Mouse (Mus musculus) E14TG2a.4 (cell line): ENCODE data around the gene Plppr4.

Experiments used
- H3K27me3 ChIP-seq: 2 replicates; pipeline ENCODE4 v1.6.1; 2014; ENCODE audit warnings: low read length, control low read depth; ENCODE audit not compliant: insufficient read depth
- H3K36me3 ChIP-seq: 2 replicates; pipeline ENCODE4 v1.6.1; 2014; ENCODE audit warnings: low read length, control low read depth; ENCODE audit not compliant: insufficient read depth
- H3K4me1 ChIP-seq: replicated peaks from 2 replicates; pipeline ENCODE4 v1.6.1; 2014; ENCODE audit warnings: low read depth, low read length, control low read depth
- H3K4me3 ChIP-seq: replicated peaks from 2 replicates; pipeline ENCODE4 v1.5.1; 2014; ENCODE audit warnings: mild to moderate bottlenecking, low read length
- H3K9me3 ChIP-seq: 2 replicates; pipeline ENCODE4 v1.6.1; 2014; ENCODE audit warnings: low read length, control low read depth
- CTCF ChIP-seq: conservative IDR thresholded peaks from 2 replicates; pipeline ENCODE4 v1.5.1; 2014; ENCODE audit warnings: low read length
- NANOG ChIP-seq: IDR thresholded peaks from 2 replicates; pipeline ENCODE4 v1.6.1; 2014; ENCODE audit warnings: borderline replicate concordance, low read length, mixed read lengths
- POU5F1 ChIP-seq: IDR thresholded peaks from 2 replicates; pipeline ENCODE4 v1.6.1; 2014; ENCODE audit warnings: low read length, borderline replicate concordance

The Plppr4 gene

GRCm38 (mm10) chr3:117360528-117360927 is at the start of gene Plppr4:
TSS of gene Plppr4 (minus strand) at chr3:117360876.
- Histone ChIP-seq H3K9me3 (no peaks in the 10 kb centered on the region), H3K27me3 (peaks cover 29% of the 10 kb centered on the region), H3K36me3 (no peaks in the 10 kb centered on the region), H3K4me1 (peaks cover 9% of the 10 kb centered on the region), H3K4me3 (peak within 1 kb of the TSS; percentile 74)
- TF ChIP-seq CTCF (no peak), NANOG (no peak), POU5F1 (no peak)

GRCm38 (mm10) chr3:117405821-117406220 is 45.1 kb upstream of the Plppr4 start:
- Histone ChIP-seq H3K4me1 (no peaks in the 10 kb centered on the region), H3K9me3 (peaks cover 6% of the 10 kb centered on the region), H3K36me3 (no peaks in the 10 kb centered on the region), H3K4me3 (no peak overlapping the region), H3K27me3 (no peaks in the 10 kb centered on the region)
- TF ChIP-seq NANOG (no peak), POU5F1 (no peak), CTCF (no peak)

DNA sequence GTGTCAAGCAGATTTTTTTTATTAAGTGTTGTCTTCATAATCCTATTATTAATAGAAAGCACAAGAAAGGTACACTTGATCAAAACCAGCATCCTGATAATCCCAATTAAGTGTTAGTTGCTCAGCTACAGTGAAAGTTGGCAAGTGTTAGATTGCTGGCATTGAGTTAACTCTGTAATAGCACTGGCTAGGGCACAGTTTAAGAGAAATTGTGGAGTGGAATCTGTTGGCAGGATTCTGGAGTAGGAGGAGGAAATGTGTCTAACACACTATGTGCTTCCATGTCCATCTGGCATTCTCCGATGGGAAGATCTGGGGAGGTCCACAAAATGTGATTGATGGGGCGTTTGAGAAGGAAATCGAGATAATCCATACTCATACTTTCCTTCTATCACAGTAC is 43.1 kb upstream of the Plppr4 start:
- Histone ChIP-seq H3K9me3 (peaks cover 3% of the 10 kb centered on the region), H3K4me3 (no peak overlapping the region), H3K4me1 (no peaks in the 10 kb centered on the region), H3K36me3 (no peaks in the 10 kb centered on the region), H3K27me3 (no peaks in the 10 kb centered on the region)
- TF ChIP-seq CTCF (no peak), POU5F1 (no peak), NANOG (no peak)

GRCm38 (mm10) chr3:117366041-117366440 is 5.4 kb upstream of the Plppr4 start:
- no peaks in the 10 kb centered on the region for H3K36me3 ChIP-seq
- 0 out of 2 replicates have a peak, but pooled peaks cover 3% of the 10 kb centered on the region for H3K9me3 ChIP-seq
- TF ChIP-seq POU5F1: no peak
- no peak for TF ChIP-seq NANOG
- TF ChIP-seq CTCF: no peak
- no peak overlapping the region for H3K4me3 ChIP-seq
- H3K27me3 ChIP-seq: peaks cover 3% of the 10 kb centered on the region
- H3K4me1 ChIP-seq: no peaks in the 10 kb centered on the region

DNA sequence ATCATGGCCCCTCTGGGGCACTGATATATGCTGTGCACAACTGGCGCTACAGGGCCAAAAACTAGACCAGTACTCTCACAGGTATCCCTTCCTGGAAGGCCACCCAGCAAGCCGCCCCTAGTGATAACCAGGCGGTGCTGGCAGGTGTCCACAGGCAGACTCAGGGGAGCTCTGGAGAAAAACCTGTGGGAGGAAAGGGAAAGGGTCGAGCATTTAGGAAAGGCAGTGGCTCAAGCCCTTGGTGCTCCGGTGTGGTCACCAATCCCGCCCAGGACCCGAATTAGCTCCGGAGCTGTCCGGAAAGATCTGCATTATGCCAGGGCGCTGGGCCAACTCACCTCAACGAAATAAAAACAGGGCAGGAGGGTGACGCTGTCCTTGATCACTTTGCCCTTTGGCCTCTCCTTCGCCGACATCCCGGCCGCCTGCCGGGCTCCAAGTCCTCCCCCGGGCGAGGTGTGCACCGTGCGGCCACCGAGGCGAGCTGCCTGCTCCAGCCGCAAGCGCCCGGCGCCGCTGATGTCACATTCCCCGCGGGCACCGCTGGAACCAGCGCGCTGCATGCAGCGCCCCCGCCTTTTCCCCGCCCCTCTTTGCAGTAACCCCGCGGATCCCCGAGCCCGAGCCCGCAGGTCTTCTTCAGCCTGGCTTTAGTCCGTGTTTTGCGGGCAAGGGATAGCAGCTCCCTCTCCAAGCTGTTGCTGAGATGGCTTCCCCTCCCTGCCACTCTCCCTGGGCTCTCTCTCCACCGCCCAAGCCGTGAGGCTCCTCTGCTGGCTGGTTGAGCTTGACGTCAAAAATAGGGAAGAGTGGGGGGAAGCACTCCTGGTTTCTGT is 772 bp downstream of the Plppr4 start:
- H3K4me3 ChIP-seq: peak overlapping the region; percentile 74

GRCm38 (mm10) chr3:117358981-117359628 is 1.6 kb downstream of the Plppr4 start:
- Histone ChIP-seq H3K4me1 (peaks cover 9% of the 10 kb centered on the region), H3K36me3 (no peaks in the 10 kb centered on the region), H3K4me3 (no peak overlapping the region), H3K27me3 (peaks cover 29% of the 10 kb centered on the region), H3K9me3 (no peaks in the 10 kb centered on the region)
- TF ChIP-seq POU5F1: no peak
- TF ChIP-seq NANOG: no peak
- TF ChIP-seq CTCF: no peak

More for the DNA sequence above, 772 bp downstream of the Plppr4 start:
- TF ChIP-seq NANOG: no peak
- Histone ChIP-seq H3K9me3 (no peaks in the 10 kb centered on the region), H3K27me3 (peaks cover 29% of the 10 kb centered on the region), H3K4me1 (peaks cover 9% of the 10 kb centered on the region), H3K36me3 (no peaks in the 10 kb centered on the region)

- Histone ChIP-seq H3K9me3 (no peaks in the 10 kb centered on the region), H3K4me1 (peaks cover 9% of the 10 kb centered on the region), H3K36me3 (no peaks in the 10 kb centered on the region), H3K27me3 (peaks cover 29% of the 10 kb centered on the region), H3K4me3 (no peak overlapping the region)
- TF ChIP-seq CTCF: no peak
- no peak for TF ChIP-seq POU5F1
- TF ChIP-seq NANOG: no peak
Measured at GRCm38 (mm10) chr3:117357367-117357766, 3.3 kb downstream of the Plppr4 start.

- no peaks in the 10 kb centered on the region for H3K4me1 ChIP-seq
- no peak for TF ChIP-seq NANOG
- H3K4me3 ChIP-seq: no peak overlapping the region
- no peaks in the 10 kb centered on the region for H3K36me3 ChIP-seq
- peaks cover 7% of the 10 kb centered on the region for H3K27me3 ChIP-seq
- H3K9me3 ChIP-seq: no peaks in the 10 kb centered on the region
Measured at GRCm38 (mm10) chr3:117353940-117354339, 6.7 kb downstream of the Plppr4 start.

DNA sequence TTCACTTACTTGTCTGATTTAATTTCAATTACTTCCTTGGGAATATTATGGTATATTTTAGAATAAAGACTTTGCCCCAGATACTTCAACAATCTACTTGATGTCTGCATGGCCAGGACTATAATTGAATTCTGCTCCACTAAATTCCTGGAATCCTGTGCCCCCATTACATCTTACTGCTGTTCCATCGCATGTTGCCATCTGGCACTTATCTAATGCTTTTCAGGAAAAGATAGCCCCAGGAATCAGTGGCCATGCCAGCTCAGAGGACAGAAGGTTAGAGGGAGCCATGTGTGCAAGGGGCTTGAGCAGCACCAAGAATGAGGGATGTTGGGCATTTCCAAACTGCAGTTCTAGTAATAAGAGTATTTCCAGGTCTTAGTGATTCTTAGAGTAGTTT is 14.3 kb downstream of the Plppr4 start:
- Histone ChIP-seq H3K4me1 (no peaks in the 10 kb centered on the region), H3K36me3 (no peaks in the 10 kb centered on the region), H3K9me3 (no peaks in the 10 kb centered on the region), H3K4me3 (no peak overlapping the region), H3K27me3 (no peaks in the 10 kb centered on the region)
- TF ChIP-seq CTCF (no peak), POU5F1 (no peak), NANOG (no peak)
